Mouse (Mus musculus) kidney, embryonic 16.5 days (tissue): ENCODE data around the gene Neto2. TPM values are rescaled to one million over a fixed set of nuclear protein-coding genes. Genes with fewer than 3 reads are reported as not detected.

Source experiments
- ATAC-seq: fragments of 200-750 bp; cut with Nextera tagmentation; 2 replicates; pipeline ENCODE4 v1.8.0; 2017; ENCODE audit warnings: moderate TSS enrichment; ENCODE audit not compliant: low FRiP score, low TSS enrichment
- H3K27ac ChIP-seq: fragments of 300-500 bp; sonication (generic); 2 replicates; pipeline ENCODE4 v1.5.1; 2014; ENCODE audit warnings: low read length
- H3K27me3 ChIP-seq: fragments of 300-500 bp; sonication (generic); 2 replicates; pipeline ENCODE4 v1.6.1; 2014; ENCODE audit warnings: low read length, control low read depth, mixed read lengths; ENCODE audit not compliant: insufficient read depth
- H3K36me3 ChIP-seq: fragments of 300-500 bp; sonication (generic); 2 replicates; pipeline ENCODE4 v1.6.1; 2014; ENCODE audit warnings: low read length, control low read depth, mixed read lengths; ENCODE audit not compliant: insufficient read depth
- H3K4me1 ChIP-seq: fragments of 300-500 bp; sonication (generic); 2 replicates; pipeline ENCODE4 v1.6.1; 2014; ENCODE audit warnings: low read length, control low read depth, mixed read lengths; ENCODE audit not compliant: insufficient read depth
- H3K4me2 ChIP-seq: fragments of 300-500 bp; sonication (generic); replicated peaks from 2 replicates; pipeline ENCODE4 v1.6.1; 2014; ENCODE audit warnings: low read depth, low read length
- H3K4me3 ChIP-seq: fragments of 300-500 bp; sonication (generic); 2 replicates; pipeline ENCODE4 v1.5.1; 2014; ENCODE audit warnings: mild to moderate bottlenecking, low read length
- H3K9ac ChIP-seq: fragments of 300-500 bp; sonication (generic); replicated peaks from 2 replicates; pipeline ENCODE4 v1.6.1; 2014; ENCODE audit warnings: low read length
- H3K9me3 ChIP-seq: fragments of 300-500 bp; sonication (generic); 2 replicates; pipeline ENCODE4 v1.6.1; 2016; ENCODE audit warnings: low read length, control low read depth
- WGBS: fragments of 180-500 bp; shearing (Covaris S2); extraction: QIAGEN DNeasy Blood & Tissue Kit; methylation state at CpG from one replicate; pipeline ENCODE4 v1.1.7; 2014; 5-methylcytosine and 5-hydroxymethylcytosine counted together
- microRNA-seq: library from miRNA; unstranded; fragments of <30 nt; microRNA quantifications from one replicate; pipeline ENCODE4, GENCODE M21; 2016
- polyA plus RNA-seq: library from polyadenylated mRNA; unstranded; fragments of >200 nt; fragmentation: Nextera tagmentation; extraction: Ambion mirVana; gene quantifications from 2 replicates; pipeline ENCODE4 v1.2.1, GENCODE M21; 2015

Neto2 gene
- polyA plus RNA-seq, 1 experiment from 2014 or later, result 15.7 TPM

GRCm38 (mm10) chr8:85590258-85590657 is 110.5 kb downstream of the Neto2 start:
- 82% methylated on average over 1 of the region's 1 CpGs for WGBS
- 0 out of 2 replicates have a peak, but pooled peaks cover 2% of the 10 kb centered on the region for H3K4me1 ChIP-seq
- no peak overlapping the region for H3K9ac ChIP-seq
- H3K4me3 ChIP-seq, result no peak overlapping the region
- no peaks in the 10 kb centered on the region for H3K27me3 ChIP-seq
- no peak overlapping the region for H3K4me2 ChIP-seq
- no peaks in the 10 kb centered on the region for H3K9me3 ChIP-seq
- H3K27ac ChIP-seq, result no peak overlapping the region
- ATAC-seq, result no peak
- no peaks in the 10 kb centered on the region for H3K36me3 ChIP-seq

- no peaks in the 10 kb centered on the region for H3K9me3 ChIP-seq
- H3K36me3 ChIP-seq, result no peaks in the 10 kb centered on the region
- no peak overlapping the region for H3K27ac ChIP-seq
- no peak for ATAC-seq
- H3K4me3 ChIP-seq, result no peak overlapping the region
- H3K4me2 ChIP-seq, result no peak overlapping the region
- H3K4me1 ChIP-seq, result no peaks in the 10 kb centered on the region
- no peaks in the 10 kb centered on the region for H3K27me3 ChIP-seq
- 69% methylated on average over 2 of the region's 2 CpGs for WGBS
- H3K9ac ChIP-seq, result no peak overlapping the region
Observed at GRCm38 (mm10) chr8:85588596-85588995, 112.1 kb downstream of the Neto2 start.

Small RNA genes within 50 kb of the gene (microRNA-seq; reads per million reads assigned to microRNA genes)
- gene Mir8109, result not detected

Other genes starting within 250 kb of the Neto2 start
- gene Gpt2, start 208.3 kb downstream of the Neto2 start, polyA plus RNA-seq, result 19.1 and 21.2 TPM in 2 replicates
- gene Dnaja2, start 145.6 kb downstream of the Neto2 start, polyA plus RNA-seq, result 172 and 181 TPM in 2 replicates
- gene Itfg1, start 140.0 kb upstream of the Neto2 start, polyA plus RNA-seq, result 83.0 and 83.8 TPM in 2 replicates
- gene Phkb, start 140.0 kb upstream of the Neto2 start, polyA plus RNA-seq, result 55.5 and 58.5 TPM in 2 replicates